Mouse (Mus musculus): ENCODE measurements around the gene Zbtb7a.
"Not testable (repeated sequence)": the region's sequence is repeated elsewhere in the genome, so short reads cannot be mapped to it uniquely, and the experiment has no call there.

Zbtb7a gene

GRCm38 (mm10) chr10:81168521-81169244 lies 33.7 kb downstream of the Zbtb7a start:
- DNase-seq (ENCODE audit: low read depth, low spot score), result peak; percentile 90

GRCm38 (mm10) chr10:81169411-81169900 lies 34.4 kb downstream of the Zbtb7a start:
- DNase-seq (ENCODE audit: low read depth, low spot score), result peak; percentile 86

- peak; percentile 89 for DNase-seq (ENCODE audit: low read depth, low spot score)
Measured at GRCm38 (mm10) chr10:81173132-81173531, 38.1 kb downstream of the Zbtb7a start.

GRCm38 (mm10) chr10:81174617-81175344 lies 39.8 kb downstream of the Zbtb7a start:
- peak; percentile 86 for DNase-seq (ENCODE audit: low read depth, low spot score)

DNA sequence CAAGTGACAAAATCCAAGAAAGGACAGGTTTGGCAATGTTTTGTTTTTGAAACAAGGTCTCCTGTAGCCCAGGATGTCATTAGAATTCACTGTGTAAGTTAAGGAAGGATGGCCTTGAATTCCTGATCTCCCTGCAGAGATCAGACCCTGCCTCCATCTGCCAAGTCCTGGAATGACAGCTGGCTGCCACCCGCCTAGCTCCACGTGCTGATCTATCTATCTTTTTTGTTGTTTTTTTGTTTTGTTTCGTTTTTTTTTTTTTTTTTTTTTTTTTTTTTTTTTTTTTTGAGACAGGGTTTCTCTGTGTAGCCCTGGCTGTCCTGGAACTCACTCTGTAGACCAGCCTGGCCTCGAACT lies 40.3 kb downstream of the Zbtb7a start:
- not testable (repeated sequence) for DNase-seq (ENCODE audit: low read depth, low spot score)

GRCm38 (mm10) chr10:81175936-81176465 lies 41.0 kb downstream of the Zbtb7a start:
- DNase-seq (ENCODE audit: low read depth, low spot score), result peak; percentile 48

- peak; percentile 97 for DNase-seq (ENCODE audit: low read depth, low spot score)
Measured at GRCm38 (mm10) chr10:81176466-81177271, 41.6 kb downstream of the Zbtb7a start, which contains the start of gene Eef2. Gene Eef2, plus strand, starts transcription at chr10:81176631.

- DNase-seq (ENCODE audit: low read depth, low spot score), result peak; percentile 51
Measured at GRCm38 (mm10) chr10:81177491-81177925, 42.5 kb downstream of the Zbtb7a start.

GRCm38 (mm10) chr10:81177958-81178712 lies 43.1 kb downstream of the Zbtb7a start:
- DNase-seq (ENCODE audit: low read depth, low spot score), result no peak

GRCm38 (mm10) chr10:81178927-81179326 lies 43.9 kb downstream of the Zbtb7a start:
- DNase-seq (ENCODE audit: low read depth, low spot score), result no peak

DNA sequence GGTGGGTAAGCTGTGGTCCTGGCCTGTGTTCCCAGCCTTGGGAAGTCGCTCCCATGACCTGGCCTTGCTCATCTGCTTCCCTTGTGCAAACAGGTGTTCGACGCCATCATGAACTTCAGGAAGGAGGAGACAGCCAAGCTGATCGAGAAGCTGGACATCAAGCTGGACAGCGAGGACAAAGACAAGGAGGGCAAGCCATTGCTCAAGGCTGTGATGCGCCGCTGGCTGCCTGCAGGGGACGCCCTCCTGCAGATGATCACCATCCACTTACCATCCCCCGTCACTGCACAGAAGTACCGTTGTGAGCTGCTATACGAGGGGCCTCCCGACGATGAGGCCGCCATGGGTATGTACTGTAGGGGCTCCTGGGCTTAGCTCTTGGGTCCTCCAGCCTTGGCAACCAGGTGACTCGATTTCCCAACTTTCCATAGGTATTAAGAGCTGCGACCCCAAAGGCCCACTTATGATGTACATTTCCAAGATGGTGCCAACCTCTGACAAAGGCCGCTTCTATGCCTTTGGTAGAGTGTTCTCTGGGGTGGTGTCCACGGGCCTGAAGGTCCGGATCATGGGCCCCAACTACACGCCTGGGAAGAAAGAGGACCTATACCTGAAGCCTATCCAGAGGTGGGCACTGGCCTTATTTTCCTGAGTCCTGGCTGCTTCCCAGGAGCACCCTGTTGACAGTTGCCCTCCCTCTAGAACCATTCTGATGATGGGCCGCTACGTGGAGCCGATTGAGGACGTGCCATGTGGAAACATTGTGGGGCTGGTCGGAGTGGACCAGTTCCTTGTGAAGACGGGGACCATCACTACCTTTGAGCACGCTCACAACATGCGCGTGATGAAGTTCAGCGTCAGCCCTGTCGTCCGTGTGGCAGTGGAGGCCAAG lies 44.7 kb downstream of the Zbtb7a start:
- DNase-seq (ENCODE audit: low read depth, low spot score), result peak; percentile 43

DNA sequence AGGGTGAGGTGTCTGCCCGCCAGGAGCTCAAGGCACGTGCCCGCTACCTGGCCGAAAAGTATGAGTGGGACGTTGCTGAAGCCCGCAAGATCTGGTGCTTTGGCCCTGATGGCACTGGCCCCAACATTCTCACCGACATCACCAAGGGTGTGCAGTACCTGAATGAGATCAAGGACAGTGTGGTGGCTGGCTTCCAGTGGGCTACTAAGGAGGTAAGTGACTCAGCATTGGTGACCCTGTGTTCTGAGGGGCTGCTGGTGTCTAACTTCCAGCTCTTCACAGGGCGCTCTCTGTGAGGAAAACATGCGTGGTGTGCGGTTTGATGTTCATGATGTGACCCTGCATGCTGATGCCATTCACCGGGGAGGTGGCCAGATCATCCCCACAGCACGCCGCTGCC lies 45.9 kb downstream of the Zbtb7a start:
- DNase-seq (ENCODE audit: low read depth, low spot score), result no peak

DNA sequence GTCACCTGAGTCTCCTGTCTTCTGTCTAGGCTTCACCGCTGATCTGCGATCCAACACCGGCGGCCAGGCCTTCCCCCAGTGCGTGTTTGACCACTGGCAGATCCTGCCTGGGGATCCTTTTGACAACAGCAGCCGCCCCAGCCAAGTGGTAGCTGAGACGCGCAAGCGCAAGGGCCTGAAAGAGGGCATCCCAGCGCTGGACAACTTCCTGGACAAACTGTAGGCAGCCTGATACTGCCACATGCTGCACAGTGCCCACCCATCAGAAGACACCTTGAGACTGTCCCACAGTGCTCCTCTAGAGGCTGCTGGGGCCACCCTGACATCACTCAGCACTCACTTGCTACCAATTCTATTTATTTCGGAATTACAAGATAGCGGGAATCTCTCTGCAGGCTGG lies 46.8 kb downstream of the Zbtb7a start:
- DNase-seq (ENCODE audit: low read depth, low spot score), result peak; percentile 37

GRCm38 (mm10) chr10:81182336-81183333 lies 47.6 kb downstream of the Zbtb7a start, which contains the start of gene Dapk3:
Gene Dapk3, plus strand, starts transcription at chr10:81183005.
- DNase-seq (ENCODE audit: low read depth, low spot score), result peak; percentile 99

GRCm38 (mm10) chr10:81183805-81184204 lies 48.8 kb downstream of the Zbtb7a start, which contains the start of gene 4930442H23Rik:
Gene 4930442H23Rik, minus strand, starts transcription at chr10:81183849.
- DNase-seq (ENCODE audit: low read depth, low spot score), result no peak

- no peak for DNase-seq (ENCODE audit: low read depth, low spot score)
Measured at GRCm38 (mm10) chr10:81184765-81185164, 49.7 kb downstream of the Zbtb7a start.

DNA sequence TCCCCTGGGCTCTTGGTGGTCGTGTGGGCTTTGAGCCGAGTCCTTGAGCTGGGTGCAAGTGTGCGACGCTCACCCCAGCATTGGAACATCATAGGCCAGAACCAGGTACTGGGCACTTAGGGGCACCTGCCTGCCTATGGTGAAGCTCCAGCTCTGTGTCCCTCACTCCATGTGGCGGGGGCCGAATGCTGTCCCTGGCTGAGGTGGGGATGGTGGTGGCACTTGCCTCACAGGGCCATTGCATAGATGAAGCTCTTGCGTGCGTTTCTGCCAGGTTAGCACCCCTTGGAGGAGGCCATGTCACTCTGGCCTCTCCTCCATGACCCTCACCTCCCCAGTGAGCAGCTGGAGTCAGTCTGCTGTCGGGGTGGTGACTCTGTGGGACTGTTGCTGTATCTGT lies 52.1 kb downstream of the Zbtb7a start:
- DNase-seq (ENCODE audit: low read depth, low spot score), result no peak

- no peak for DNase-seq (ENCODE audit: low read depth, low spot score)
Measured at GRCm38 (mm10) chr10:81189821-81190220, 54.8 kb downstream of the Zbtb7a start.
